Mouse (Mus musculus): Measurements from ENCODE around the gene Dock1.

DNA sequence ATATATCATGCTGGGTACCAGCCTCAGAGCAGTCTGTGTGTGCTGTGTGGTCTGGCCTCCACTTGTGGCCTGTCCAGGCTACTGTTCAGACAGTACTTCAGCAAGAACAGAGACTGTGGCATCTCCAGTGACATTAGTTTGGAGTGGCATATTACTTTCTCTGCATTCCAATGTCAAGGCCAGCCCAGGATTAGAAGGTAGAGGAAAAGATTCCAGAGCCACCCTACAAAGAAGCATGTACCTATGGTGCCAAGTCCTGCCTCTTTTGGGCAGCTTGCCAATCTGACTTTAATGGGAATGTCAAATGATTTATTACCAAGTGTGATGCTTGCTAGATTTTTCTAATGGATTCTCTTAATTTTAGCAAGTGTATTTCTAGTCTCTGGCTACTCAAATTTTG lies 533.5 kb downstream of the Dock1 start:
- TF ChIP-seq CTCF (IDR thresholded peaks at IDR 0.05; ENCODE audit: borderline replicate concordance, insufficient read depth, low read length) (no peak), POLR2A (IDR thresholded peaks at IDR 0.05; ENCODE audit: low read depth, low read length) (no peak)

All from embryonic fibroblast, embryonic 13.5 days (primary cell).